Mouse (Mus musculus) liver, adult 10 weeks (tissue): ENCODE results near the gene Avpi1. TPM values are rescaled to one million over a fixed set of nuclear protein-coding genes. Genes with fewer than 3 reads are reported as not detected.

Source experiments
- polyA plus RNA-seq: library from polyadenylated mRNA; stranded (reverse); fragments of 350-450 nt; fragmentation: Illumina TruSeq; extraction: RNeasy Lipid Tissue Mini Kit (QIAGEN cat#74804); gene quantifications from one replicate; pipeline ENCODE4 v1.2.3, GENCODE M21; 2014; ENCODE audit warnings: low read depth, low replicate concordance

The Avpi1 gene
- polyA plus RNA-seq: 5.4 TPM

DNA sequence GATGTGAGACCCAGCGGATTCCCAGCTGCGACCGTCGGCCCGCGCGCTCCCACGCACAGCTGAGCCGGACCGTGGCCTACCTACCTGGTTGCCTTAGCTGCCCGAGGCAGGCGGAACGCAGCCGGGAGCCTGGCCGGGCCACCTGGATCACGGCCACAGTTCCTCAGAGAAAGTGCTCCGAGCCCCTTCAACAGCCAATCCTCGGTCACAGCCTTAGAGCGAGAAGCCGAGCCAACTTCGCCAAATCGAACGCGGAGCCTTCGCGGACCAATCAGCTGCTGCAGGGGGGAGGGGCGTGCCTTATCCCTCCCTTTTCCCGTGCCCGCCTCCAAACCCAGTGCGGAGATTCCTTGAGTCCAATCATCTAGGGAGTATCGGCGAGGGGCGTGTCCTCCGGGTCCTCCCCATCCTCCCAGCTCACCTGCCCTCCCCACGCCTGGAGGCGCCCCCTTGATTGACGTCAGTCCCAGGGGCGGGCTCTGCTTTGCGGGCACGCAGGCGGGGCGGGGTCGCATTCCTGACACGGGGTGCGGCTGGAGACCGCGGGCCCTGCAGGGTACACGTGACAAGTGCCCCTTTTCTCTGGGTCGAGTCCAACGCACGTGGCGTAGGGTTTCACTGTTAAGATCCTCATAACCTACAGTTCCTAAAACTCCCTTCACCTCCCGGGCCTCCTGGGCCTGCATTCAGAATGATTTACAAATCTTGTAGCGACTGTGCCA is at the start of gene Avpi1:
Gene Avpi1, minus strand, starts transcription at position 273 of the 722 bp plus-strand sequence.

DNA sequence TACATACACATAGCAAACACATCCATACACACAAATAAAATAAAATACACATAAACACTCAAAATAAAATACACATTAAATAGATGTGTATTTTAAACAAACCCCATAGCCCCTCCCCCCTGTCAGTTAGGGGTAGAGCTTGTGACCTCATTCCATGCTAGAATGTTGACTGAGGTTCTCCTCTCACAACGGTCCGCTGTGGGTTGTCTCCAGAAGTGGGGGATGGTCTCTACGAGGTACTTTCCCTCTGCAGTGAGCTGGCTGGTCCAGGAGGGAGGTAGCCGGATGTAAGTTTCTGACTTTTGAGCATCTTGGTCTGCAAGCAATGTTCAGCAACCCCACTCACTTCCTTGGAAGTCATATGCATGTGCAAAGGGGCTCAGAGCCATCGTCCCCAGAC is 34.9 kb upstream of the Avpi1 start, which contains the start of gene Zfyve27:
Gene Zfyve27, plus strand, starts transcription at position 188 of the 400 bp plus-strand sequence.

DNA sequence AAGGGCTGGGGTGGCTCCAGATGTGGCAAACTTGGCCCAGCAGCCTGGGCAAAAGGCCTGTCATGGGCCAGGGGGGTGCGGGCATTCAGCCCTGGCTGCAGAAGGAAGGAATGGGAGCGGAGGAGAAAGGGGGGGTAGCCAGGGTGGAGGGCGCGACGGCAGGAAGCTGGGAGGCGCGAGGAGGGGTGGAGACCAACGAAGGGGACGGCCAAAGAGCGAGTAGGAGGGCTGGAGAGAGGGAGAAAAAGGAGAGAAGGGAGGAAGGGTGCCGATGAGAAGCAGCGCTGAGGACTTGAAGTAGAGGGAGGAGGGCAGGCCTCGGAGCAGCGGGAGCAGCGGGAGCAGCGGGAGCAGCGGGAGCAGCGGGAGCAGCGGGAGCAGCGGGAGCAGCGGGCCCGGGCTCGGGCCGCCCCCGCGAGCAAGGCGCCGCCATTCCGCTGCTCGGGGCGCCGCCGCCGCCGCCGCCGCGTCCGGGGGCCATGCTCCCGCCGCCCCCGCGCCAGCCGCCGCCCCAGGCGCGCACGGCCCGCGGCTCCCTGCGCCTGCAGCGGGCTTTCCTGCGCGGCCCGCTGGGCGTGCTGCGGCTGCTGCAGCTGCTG is 18.4 kb upstream of the Avpi1 start, which contains the start of gene Marveld1:
Gene Marveld1, plus strand, starts transcription at position 231 of the 599 bp plus-strand sequence.

DNA sequence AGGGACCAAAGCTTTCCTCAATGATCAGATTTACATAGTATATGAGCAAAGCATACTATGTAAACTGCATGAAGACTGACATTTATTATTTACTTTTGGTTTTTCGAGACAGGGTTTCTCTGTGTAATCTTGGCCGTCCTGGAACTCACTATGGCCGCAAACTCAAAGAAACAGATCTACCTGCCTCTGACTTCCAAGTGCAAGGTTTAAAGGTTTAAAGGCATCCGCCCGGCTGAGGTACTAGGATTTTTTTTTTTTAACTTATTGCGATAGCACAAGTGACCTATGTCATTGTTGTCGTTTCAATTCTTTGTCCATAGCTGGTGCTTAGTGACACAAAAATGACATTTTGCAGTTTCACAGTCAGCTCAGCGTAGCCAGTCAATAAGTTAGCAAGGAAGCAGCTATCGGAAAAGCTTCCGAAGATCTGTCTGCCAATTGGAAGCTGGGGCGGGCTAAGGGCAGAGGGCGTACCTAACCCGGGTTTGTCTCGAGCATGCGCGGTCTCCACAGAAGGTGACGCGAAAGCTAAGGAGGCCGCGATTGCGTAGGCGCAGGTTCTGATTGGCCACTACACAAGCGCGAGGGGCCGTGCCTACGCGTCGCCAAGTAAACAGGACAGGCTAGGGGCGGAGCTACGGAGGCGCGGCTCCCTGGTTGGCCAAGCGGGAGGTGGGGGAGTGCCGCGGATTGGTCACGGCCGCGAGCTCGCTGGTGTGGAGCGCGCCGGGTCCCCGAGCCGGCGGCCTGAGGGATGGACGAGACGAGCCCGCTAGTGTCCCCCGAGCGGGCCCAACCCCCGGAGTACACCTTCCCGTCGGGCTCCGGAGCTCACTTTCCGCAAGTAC is 38.9 kb downstream of the Avpi1 start, which contains the start of gene Pi4k2a:
Gene Pi4k2a, plus strand, starts transcription at position 723 of the 848 bp plus-strand sequence.

DNA sequence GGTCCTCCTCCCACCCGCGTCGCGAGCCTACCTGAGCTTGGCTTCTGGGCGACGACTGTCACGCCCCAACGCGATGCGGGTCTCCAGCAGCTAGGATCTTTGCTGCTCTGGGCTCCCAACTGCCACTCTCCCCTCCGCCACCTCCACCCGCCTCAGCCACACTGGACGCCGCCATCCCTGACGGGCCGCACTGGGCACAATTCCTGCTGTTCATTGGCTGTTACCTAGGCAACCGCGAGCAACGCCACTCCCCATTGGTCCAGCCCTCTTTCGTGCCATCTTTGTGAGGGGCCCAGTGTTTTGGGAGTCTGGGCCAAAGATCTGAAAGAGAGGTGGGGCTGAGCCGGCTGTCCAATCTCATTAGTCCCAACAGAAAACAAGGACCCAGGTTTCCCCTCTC is 42.7 kb downstream of the Avpi1 start, which contains the start of gene Morn4:
Gene Morn4, minus strand, starts transcription at position 192 of the 400 bp plus-strand sequence.

Other genes starting within 250 kb of the Avpi1 start
- 0.29 TPM for gene Rrp12, start 232.9 kb downstream of the Avpi1 start, polyA plus RNA-seq
- 150 TPM for gene Pgam1, start 217.1 kb downstream of the Avpi1 start, polyA plus RNA-seq
- 15.5 TPM for gene Exosc1, start 195.6 kb downstream of the Avpi1 start, polyA plus RNA-seq
- gene Zdhhc16, start 195.6 kb downstream of the Avpi1 start, polyA plus RNA-seq: 15.2 TPM
- gene Mms19, start 147.9 kb downstream of the Avpi1 start, polyA plus RNA-seq: 7.8 TPM
- not detected for gene Ubtd1, start 147.3 kb downstream of the Avpi1 start, polyA plus RNA-seq
- gene Ankrd2, start 93.1 kb downstream of the Avpi1 start, polyA plus RNA-seq: not detected
- gene Hoga1, start 83.4 kb downstream of the Avpi1 start, polyA plus RNA-seq: 65.6 TPM
- 0.66 TPM for gene 4933411K16Rik, start 76.8 kb downstream of the Avpi1 start, polyA plus RNA-seq
- gene Morn4, start 42.7 kb downstream of the Avpi1 start, polyA plus RNA-seq: not detected
- gene Pi4k2a, start 38.6 kb downstream of the Avpi1 start, polyA plus RNA-seq: 10.1 TPM
- gene Marveld1, start 18.3 kb upstream of the Avpi1 start, polyA plus RNA-seq: 7.2 TPM
- 4.3 TPM for gene Zfyve27, start 34.9 kb upstream of the Avpi1 start, polyA plus RNA-seq
- not detected for gene Sfrp5, start 73.2 kb upstream of the Avpi1 start, polyA plus RNA-seq
- not detected for gene Golga7b, start 118.5 kb upstream of the Avpi1 start, polyA plus RNA-seq